Mouse (Mus musculus) liver, adult 2 months (tissue): Measurements from ENCODE around the gene Cdc37. TPM values are rescaled to one million over a fixed set of nuclear protein-coding genes. Genes with fewer than 3 reads are reported as not detected.

Experiments
- DNase-seq: peaks from one replicate; pipeline ENCODE4 v3.0.0-alpha.2; 2011; ENCODE audit warnings: low read depth, low spot score; ENCODE audit errors: extremely low read depth
- H3K27ac ChIP-seq: fragments of 200-500 bp; replicated peaks from 2 replicates; pipeline ENCODE4 v1.5.1; 2012; ENCODE audit warnings: low read depth, mild to moderate bottlenecking, control low read depth, inconsistent platforms, low read length; ENCODE audit not compliant: insufficient read depth
- H3K27me3 ChIP-seq: fragments of 200-500 bp; 2 replicates; pipeline ENCODE4 v1.6.1; 2012; ENCODE audit warnings: mild to moderate bottlenecking, moderate library complexity, low read length, inconsistent platforms; ENCODE audit not compliant: control insufficient read depth, insufficient read depth
- H3K36me3 ChIP-seq: fragments of 200-500 bp; 2 replicates; pipeline ENCODE4 v1.6.1; 2012; ENCODE audit warnings: low read length, inconsistent platforms; ENCODE audit not compliant: control insufficient read depth, insufficient read depth
- H3K4me1 ChIP-seq: fragments of 200-500 bp; 2 replicates; pipeline ENCODE4 v1.6.1; 2011; ENCODE audit warnings: low read length; ENCODE audit not compliant: control insufficient read depth, insufficient read depth
- H3K4me3 ChIP-seq: fragments of 200-500 bp; 2 replicates; pipeline ENCODE4 v1.5.1; 2011; ENCODE audit warnings: low read depth, mild to moderate bottlenecking, control low read depth, low read length, moderate library complexity; ENCODE audit not compliant: insufficient read depth
- H3K79me2 ChIP-seq: fragments of 200-500 bp; 2 replicates; pipeline ENCODE4 v1.6.1; 2012; ENCODE audit warnings: inconsistent platforms, mild to moderate bottlenecking, low read length, moderate library complexity; ENCODE audit not compliant: control insufficient read depth, insufficient read depth
- H3K9ac ChIP-seq: fragments of 200-500 bp; 2 replicates; pipeline ENCODE4 v1.6.1; 2012; ENCODE audit warnings: low read depth, mild to moderate bottlenecking, control low read depth, inconsistent platforms, low read length
- CTCF ChIP-seq: fragments of 200-500 bp; IDR thresholded peaks from 2 replicates; pipeline ENCODE4 v1.5.1; 2011; ENCODE audit warnings: low read depth, low read length, control low read depth
- POLR2A ChIP-seq: fragments of 200-500 bp; IDR thresholded peaks from 2 replicates; pipeline ENCODE4 v1.6.1; 2011; ENCODE audit warnings: low read length, control low read depth; ENCODE audit not compliant: insufficient read depth; ENCODE audit errors: extremely low read depth
- WGBS: fragments of 180-500 bp; shearing (Covaris S2); methylation state at CpG from one replicate; pipeline ENCODE4 v1.1.7; 2018; 5-methylcytosine and 5-hydroxymethylcytosine counted together
- polyA plus RNA-seq: library from polyadenylated mRNA; depleted of rRNA; stranded (reverse); fragments of >200 nt; gene quantifications from 2 replicates; pipeline ENCODE4 v1.2.3, GENCODE M21; 2012
- total RNA-seq: library from RNA; depleted of rRNA; stranded (reverse); fragments of >200 nt; gene quantifications from 2 replicates; pipeline ENCODE4 v1.2.3, GENCODE M21; 2014

Gene Cdc37
- total and polyA plus RNA-seq, 2 experiments = 27.4 to 41.2 TPM

DNA sequence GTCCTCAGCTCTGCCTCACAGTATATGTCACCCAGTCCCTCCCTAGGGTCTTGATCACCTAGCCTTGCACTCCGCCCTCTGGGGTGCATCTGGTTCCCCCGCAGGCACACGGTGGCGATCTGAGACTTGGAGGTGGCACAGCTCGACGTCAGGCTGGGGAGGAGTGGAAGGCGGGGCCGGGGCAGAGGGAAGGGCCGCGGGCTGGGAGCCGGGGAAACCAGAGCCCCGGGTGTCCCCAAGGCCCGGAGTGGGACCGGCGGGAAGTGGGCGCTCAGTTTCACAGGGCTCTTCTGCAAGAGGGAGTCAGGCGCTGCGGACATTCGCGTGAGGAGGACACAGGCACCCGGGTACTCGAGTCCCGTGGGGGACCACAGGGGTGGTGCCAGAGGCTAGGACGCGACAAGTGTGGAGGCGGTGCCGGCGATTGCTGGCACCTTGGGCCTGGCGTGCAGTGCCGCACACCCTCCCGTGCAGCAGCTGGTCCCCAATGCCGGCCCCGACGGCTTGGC lies 34.2 kb upstream of the Cdc37 start:
- DNase-seq = peak; percentile 44

DNA sequence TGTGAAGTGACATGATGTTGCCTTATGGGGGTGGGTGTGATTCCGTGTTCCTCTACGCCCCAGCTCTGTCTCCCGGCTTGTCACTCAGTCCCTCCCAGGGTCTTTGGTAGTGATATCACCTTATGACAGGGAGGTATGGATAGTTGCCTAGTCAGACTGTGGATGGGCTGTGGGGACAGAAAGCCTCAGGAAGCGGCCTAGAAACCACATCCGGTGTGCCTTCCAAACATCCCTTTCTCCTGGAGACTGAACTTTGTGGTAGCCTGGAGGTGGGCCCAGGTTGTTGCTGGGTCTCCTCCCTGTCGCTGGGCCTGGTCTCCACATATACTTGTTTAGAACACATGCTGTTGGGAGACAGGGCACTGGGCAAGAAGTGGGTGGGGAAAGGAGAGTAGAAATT lies 33.6 kb upstream of the Cdc37 start:
- TF ChIP-seq POLR2A (no peak), CTCF (no peak)
- Histone ChIP-seq H3K9ac (no peak overlapping the region), H3K36me3 (no peaks in the 10 kb centered on the region), H3K79me2 (no peaks in the 10 kb centered on the region), H3K4me3 (no peak overlapping the region), H3K27me3 (no peaks in the 10 kb centered on the region), H3K27ac (no peak overlapping the region), H3K4me1 (peaks cover 9% of the 10 kb centered on the region)
- 74% methylated on average over 6 of the region's 6 CpGs for WGBS
- DNase-seq = no peak

More for the DNA sequence above, 34.2 kb upstream of the Cdc37 start:
- Histone ChIP-seq H3K4me3 (peak overlapping the region; percentile 76), H3K27me3 (no peaks in the 10 kb centered on the region), H3K4me1 (peaks cover 9% of the 10 kb centered on the region), H3K27ac (peak overlapping the region; percentile 33; the same call in 1 of the 2 replicates), H3K79me2 (no peaks in the 10 kb centered on the region), H3K9ac (peak overlapping the region; percentile 69), H3K36me3 (no peaks in the 10 kb centered on the region)
- peak; percentile 50 for TF ChIP-seq CTCF
- TF ChIP-seq POLR2A = no peak
- 9% methylated on average over 34 of the region's 34 CpGs for WGBS

DNA sequence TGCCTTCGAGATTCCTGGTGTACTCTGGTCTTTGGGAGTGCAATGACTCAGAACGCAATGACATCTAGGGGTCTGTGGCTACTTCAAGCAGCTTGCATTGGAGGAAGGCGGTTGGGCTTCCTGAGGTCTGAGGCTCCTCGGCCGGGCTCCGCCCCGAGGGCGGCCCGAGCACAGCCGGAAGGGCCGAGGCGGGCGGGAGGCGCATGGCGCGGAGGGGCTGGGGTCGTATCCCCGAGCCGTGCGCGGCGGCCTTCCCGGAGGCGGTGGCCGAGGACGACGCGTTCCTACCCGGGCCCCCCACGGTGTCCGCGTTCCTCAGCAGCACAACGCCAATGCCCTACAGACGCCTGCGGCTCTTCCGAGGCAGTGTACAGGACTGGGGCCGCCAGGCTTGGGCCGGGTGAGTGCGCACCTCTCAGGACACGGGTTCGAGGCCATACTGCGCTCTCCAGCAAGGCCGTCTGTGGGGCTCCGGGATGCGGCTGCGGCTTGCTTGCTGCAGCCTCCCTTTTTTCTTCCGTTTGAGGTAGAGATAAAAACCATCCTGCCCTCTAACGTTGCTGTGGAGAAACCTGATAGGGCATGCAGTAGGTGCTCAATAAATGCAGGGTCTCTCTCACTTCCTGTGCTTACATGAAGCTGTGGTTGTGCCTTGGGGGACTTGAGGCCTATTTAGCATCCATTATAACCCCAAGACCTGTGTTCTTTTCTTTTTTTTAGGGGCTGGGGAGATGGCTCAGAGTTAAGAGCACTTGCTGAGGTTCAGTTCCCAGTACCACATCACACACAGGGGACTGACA lies 31.8 kb upstream of the Cdc37 start:
- H3K27me3 ChIP-seq = no peaks in the 10 kb centered on the region
- H3K27ac ChIP-seq = no peak overlapping the region
- peaks cover 9% of the 10 kb centered on the region for H3K4me1 ChIP-seq
- peak overlapping the region; percentile 62 for H3K4me3 ChIP-seq
- H3K79me2 ChIP-seq = no peaks in the 10 kb centered on the region
- peak overlapping the region; percentile 67 for H3K9ac ChIP-seq
- H3K36me3 ChIP-seq = no peaks in the 10 kb centered on the region
- WGBS = 25% methylated on average over 48 of the region's 48 CpGs
- no peak for DNase-seq
- no peak for TF ChIP-seq POLR2A

DNA sequence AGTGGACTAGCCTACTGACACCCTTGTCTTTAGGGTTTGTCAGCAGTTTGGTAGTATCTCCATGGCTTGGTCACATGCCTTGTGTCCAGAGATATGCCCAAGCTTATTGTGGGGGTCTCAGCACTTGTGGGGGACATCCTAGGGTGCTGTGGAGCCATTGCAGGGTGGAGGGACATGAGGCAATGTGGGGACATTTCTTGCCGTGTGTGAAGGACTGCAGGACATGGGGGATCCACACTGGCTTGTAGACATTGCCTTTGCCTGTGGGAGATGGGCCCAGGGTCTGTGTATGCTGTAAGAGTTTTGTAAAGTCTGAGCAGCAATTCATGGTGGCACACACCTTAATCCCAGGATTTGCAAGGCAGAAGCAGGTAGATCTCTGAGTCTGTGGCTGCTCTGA lies 31.1 kb upstream of the Cdc37 start:
- Histone ChIP-seq H3K36me3 (no peaks in the 10 kb centered on the region), H3K27ac (no peak overlapping the region), H3K4me1 (peaks cover 9% of the 10 kb centered on the region), H3K4me3 (no peak overlapping the region), H3K27me3 (no peaks in the 10 kb centered on the region), H3K9ac (no peak overlapping the region), H3K79me2 (no peaks in the 10 kb centered on the region)
- TF ChIP-seq POLR2A = no peak
- 82% methylated on average over 1 of the region's 1 CpGs for WGBS
- DNase-seq = no peak

DNA sequence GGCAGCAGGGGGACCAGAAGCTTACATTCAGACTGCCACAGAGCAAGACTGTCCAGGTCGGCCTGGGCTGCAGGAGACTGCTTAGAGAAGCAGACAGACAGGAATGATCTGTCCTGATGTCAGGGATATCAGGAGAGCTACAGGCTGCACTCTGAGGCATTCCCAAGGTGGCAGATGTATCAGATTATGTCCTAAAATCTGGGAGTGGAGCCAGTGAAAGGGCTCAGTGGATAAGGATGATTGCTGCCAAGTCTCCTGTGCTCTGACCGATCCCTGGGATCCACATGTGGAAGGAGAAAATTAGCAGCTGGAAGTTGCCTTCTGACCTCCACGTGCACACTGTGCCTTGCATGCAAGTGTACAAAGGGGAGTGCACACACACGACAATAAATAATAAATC lies 30.6 kb upstream of the Cdc37 start:
- Histone ChIP-seq H3K36me3 (no peaks in the 10 kb centered on the region), H3K9ac (no peak overlapping the region), H3K27me3 (no peaks in the 10 kb centered on the region), H3K27ac (no peak overlapping the region), H3K79me2 (no peaks in the 10 kb centered on the region), H3K4me3 (no peak overlapping the region), H3K4me1 (peaks cover 7% of the 10 kb centered on the region; the same call in 1 of the 2 replicates)
- 67% methylated on average over 4 of the region's 4 CpGs for WGBS
- TF ChIP-seq CTCF (no peak), POLR2A (no peak)
- no peak for DNase-seq

DNA sequence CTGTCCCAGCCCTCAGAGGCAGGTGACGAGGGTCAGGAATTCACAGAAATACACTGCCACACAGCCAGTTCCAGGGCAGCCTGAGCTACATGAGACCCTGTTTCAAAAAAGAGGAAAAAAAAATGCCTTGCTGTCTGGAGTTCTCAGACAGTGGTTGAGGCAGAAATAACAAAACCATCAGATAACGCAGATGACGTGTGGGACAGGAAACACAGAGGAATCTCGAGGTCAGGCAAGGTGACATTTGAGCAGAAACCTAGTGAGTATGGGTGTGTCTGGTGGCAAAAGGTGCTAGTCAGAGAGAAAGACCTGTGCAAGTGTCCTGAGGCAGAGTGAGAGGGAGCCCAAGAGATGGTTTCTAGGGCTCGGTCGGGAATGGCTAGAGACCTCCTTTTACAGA lies 22.6 kb upstream of the Cdc37 start:
- no peaks in the 10 kb centered on the region for H3K4me1 ChIP-seq
- no peaks in the 10 kb centered on the region for H3K79me2 ChIP-seq
- no peaks in the 10 kb centered on the region for H3K27me3 ChIP-seq
- H3K36me3 ChIP-seq = no peaks in the 10 kb centered on the region
- H3K4me3 ChIP-seq = no peak overlapping the region
- H3K9ac ChIP-seq = no peak overlapping the region
- no peak overlapping the region for H3K27ac ChIP-seq
- 74% methylated on average over 6 of the region's 6 CpGs for WGBS
- no peak for TF ChIP-seq CTCF
- TF ChIP-seq POLR2A = no peak
- no peak for DNase-seq
